Mouse (Mus musculus): ENCODE results near the gene Rinl. TPM values are rescaled to one million over a fixed set of nuclear protein-coding genes. Genes with fewer than 3 reads are reported as not detected.

Rinl gene
- total RNA-seq, 1 experiment = 17.2 TPM

GRCm38 (mm10) chr7:28847273-28847672 lies 58.5 kb downstream of the Rinl start:
- Histone ChIP-seq H3K4me1 (ENCODE audit: control insufficient read depth in 2 of 2, insufficient read depth in 2 of 2, low read length in 2 of 2, poor library complexity in 1 of 2) (no peaks in the 10 kb centered on the region; a peak in 1 of 4 replicates), H3K9ac (ENCODE audit: insufficient read depth, low read depth, low read length, poor library complexity, severe bottlenecking) (no peak overlapping the region), H3K36me3 (ENCODE audit: control insufficient read depth, insufficient read depth, low read length, poor library complexity, severe bottlenecking) (no peaks in the 10 kb centered on the region), H3K27ac (ENCODE audit: insufficient read depth, low read depth, low read length, poor library complexity, severe bottlenecking) (no peak overlapping the region), H3K9me3 (ENCODE audit: control insufficient read depth, insufficient read depth, low read depth, low read length) (no peaks in the 10 kb centered on the region), H3K4me3 (ENCODE audit: insufficient read depth in 1 of 2, low read depth in 1 of 2, low read length in 2 of 2, poor library complexity in 1 of 2, severe bottlenecking in 1 of 2) (no peak overlapping the region)
- in situ Hi-C loops (cut with MboI; ENCODE audit: low sequenced_read_pairs in 2 of 2, unreplicated experiment in 2 of 2) = no loop called here
- TF ChIP-seq ZC3H11A (IDR thresholded peaks at IDR 0.05; ENCODE audit: borderline replicate concordance, low read depth, low read length) = no peak
- DNase-seq (ENCODE audit: low read depth, low spot score) = no peak

Other genes starting within 250 kb of the Rinl start
- not detected in 2 replicates for gene Sycn, start 248.1 kb upstream of the Rinl start, total RNA-seq (2012; rRNA removed)
- 0.18 and 0.32 TPM in 2 replicates for gene Nccrp1, start 241.7 kb upstream of the Rinl start, total RNA-seq (2012; rRNA removed)
- 26.9 and 30.3 TPM in 2 replicates for gene Samd4b, start 190.8 kb upstream of the Rinl start, total RNA-seq (2012; rRNA removed)
- 31.9 and 32.2 TPM in 2 replicates for gene Pak4, start 190.8 kb upstream of the Rinl start, total RNA-seq (2012; rRNA removed)
- gene Acp7, start 157.6 kb upstream of the Rinl start, total RNA-seq (2012; rRNA removed) = 1.6 and 2.5 TPM in 2 replicates
- gene Fbxo27, start 96.1 kb upstream of the Rinl start, total RNA-seq (2012; rRNA removed) = 5.8 and 5.9 TPM in 2 replicates
- gene Fbxo17, start 72.2 kb upstream of the Rinl start, total RNA-seq (2012; rRNA removed) = 5.9 and 6.6 TPM in 2 replicates
- 102 and 105 TPM in 2 replicates for gene Mrps12, start 47.1 kb upstream of the Rinl start, total RNA-seq (2012; rRNA removed)
- 25.2 and 27.9 TPM in 2 replicates for gene Sars2, start 47.0 kb upstream of the Rinl start, total RNA-seq (2012; rRNA removed)
- not detected in 2 replicates for gene Ccer2, start 32.8 kb upstream of the Rinl start, total RNA-seq (2012; rRNA removed)
- gene Sirt2, start 22.2 kb upstream of the Rinl start, total RNA-seq (2012; rRNA removed) = 11.7 and 14.8 TPM in 2 replicates
- gene Nfkbib, start 21.5 kb upstream of the Rinl start, total RNA-seq (2012; rRNA removed) = 17.7 and 20.1 TPM in 2 replicates
- gene Hnrnpl, start 19.6 kb downstream of the Rinl start, total RNA-seq (2012; rRNA removed) = 464 and 530 TPM in 2 replicates
- gene Ech1, start 36.2 kb downstream of the Rinl start, total RNA-seq (2012; rRNA removed) = 64.1 and 75.6 TPM in 2 replicates
- 5.5 and 9.6 TPM in 2 replicates for gene Lgals4, start 44.9 kb downstream of the Rinl start, total RNA-seq (2012; rRNA removed)
- 0.42 and 0.89 TPM in 2 replicates for gene Lgals7, start 74.9 kb downstream of the Rinl start, total RNA-seq (2012; rRNA removed)
- gene Capn12, start 92.5 kb downstream of the Rinl start, total RNA-seq (2012; rRNA removed) = 2.0 and 2.1 TPM in 2 replicates
- 566 and 627 TPM in 2 replicates for gene Actn4, start 173.4 kb downstream of the Rinl start, total RNA-seq (2012; rRNA removed)
- gene Eif3k, start 192.9 kb downstream of the Rinl start, total RNA-seq (2012; rRNA removed) = 474 and 500 TPM in 2 replicates
- gene Map4k1, start 193.1 kb downstream of the Rinl start, total RNA-seq (2012; rRNA removed) = 14.8 and 15.6 TPM in 2 replicates